Mouse (Mus musculus): ENCODE results near the gene Aff1.

Aff1 gene

DNA sequence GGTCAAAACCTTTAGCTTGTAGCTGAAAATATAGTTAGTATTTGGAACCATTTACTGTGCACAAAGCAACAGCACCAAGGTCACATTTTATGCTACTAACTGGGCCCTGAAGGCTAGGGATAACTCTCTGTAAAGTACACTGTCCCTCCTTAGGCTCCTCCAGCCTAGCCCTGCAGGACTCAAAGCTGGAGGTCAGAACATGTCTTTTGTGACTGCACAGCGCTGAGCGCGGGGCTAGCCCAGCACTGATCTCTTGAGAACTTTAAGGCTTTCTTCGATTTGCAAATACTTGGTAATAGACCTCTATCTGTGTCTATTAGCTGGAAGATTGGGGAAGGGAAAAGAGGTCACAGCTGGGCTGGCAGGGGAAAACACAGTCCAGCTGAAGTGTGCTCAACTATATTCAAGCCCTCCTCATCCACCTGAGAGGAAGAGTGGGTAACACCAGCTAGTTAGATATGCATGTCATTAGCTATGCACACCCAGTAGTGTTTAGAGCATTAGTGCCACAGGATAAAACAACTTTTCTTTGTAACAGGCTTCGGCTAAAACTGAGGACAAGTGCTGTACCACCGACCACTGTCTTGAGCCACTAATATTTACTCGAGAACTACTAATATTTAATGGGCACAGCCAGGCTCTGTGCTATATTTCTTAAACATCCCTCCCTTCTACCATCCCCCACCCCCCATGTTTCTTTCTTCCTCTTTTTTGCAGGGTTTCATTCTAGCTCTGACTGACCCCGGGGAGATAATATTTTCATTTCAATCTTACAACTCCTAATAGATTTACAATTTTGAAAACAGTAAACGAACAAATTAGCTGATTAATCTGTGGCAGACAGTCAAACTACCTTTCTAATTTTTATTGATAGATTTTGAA is 33.3 kb downstream of the Aff1 start:
- no peak for DNase-seq (ENCODE audit: low read depth, low spot score)

DNA sequence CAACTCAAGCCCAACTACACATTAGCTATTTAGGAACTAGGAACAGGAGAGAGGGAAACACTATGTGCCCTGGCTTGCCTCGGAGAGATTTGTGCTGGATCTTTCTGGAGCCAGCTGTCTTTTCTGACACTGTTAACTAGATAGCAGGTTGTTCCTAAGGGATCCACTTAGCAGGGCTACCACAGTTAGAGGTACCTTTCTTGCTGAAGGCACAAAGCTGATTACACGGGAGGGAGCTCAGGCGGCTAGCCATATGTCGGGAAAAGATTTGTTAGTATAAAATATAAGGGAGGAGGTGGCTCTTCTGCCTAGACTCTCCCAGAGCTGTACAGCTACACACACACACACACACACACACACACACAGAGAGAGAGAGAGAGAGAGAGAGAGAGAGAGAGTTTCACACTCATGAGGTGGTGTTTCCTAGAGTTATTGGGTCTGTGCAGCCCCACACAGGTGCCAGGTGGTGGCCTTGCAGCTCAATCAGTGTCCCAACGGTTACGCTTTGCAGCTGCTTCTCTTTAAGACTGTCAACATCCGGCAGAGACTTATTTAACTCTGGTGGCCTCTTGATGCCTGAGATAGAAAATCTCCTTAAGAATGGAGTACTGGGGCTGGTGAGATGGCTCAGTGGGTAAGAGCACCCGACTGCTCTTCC is 34.2 kb downstream of the Aff1 start:
- DNase-seq (ENCODE audit: low read depth, low spot score), result peak; percentile 35

DNA sequence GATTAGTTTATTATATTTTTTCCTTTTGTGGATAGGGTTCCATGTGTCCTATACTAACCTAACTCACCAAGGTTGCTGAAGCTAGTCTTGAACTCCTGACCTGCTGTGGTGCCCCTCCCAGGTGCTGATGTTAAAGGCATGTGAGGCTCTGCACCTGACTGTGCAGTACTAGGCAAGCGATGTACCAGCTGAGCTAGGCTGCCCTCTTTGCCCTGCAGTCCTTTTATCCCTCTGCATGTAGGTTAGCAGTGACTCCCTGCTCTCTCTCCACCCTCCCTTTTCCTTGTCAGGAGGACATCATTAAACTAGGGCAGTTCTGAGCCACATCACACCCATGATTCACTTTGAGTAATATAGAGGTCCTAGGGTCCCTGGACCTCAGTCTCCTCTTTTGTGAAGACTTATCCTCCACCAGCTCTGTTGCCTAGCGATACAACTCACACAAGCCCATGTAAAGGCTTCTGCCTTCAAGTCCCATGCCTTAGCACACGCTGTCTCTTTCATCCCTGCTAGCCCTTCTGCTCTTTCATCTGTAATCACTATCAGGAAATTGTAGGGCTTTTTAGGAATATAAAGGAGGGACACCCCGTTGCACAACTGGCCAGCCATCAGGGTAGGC is 35.7 kb downstream of the Aff1 start:
- no peak for DNase-seq (ENCODE audit: low read depth, low spot score)

DNA sequence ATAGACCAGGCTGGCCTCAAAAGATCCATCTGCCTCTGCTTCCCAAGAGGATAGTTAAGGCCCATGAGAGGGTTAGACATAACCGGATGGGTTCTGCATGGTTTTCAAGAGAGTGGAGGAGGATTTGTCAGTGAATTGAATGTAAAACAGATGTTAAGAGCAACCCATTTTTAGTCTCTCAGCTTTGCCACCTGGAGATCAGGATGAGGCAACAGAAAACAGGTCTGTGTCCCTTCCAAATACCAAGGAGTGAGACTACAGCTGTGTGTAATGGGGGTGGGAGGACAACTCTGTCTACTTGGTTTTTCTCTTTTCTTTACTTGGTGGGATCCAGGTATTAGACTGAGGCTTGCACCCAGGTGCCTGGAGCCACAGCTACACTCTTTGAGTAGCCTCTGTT is 37.1 kb downstream of the Aff1 start:
- no peak for DNase-seq (ENCODE audit: low read depth, low spot score)

DNA sequence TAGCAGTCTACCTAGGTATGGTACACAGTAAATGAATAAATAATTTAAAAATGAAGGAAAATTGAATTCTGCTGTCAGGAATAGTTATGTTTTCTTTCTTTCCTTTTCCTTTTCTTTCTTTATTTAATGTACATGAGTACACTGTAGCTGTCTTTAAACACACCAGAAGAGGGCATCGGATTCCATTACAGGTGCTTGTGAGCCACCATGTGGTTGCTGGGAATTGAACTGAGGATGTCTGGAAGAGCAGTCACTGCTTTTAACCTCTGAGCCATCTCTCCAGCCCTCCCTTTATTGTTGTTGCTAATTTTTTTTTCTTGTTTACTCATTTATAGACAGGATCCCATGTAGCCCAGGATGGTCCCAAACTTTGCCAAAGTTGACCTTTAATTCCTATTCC is 38.0 kb downstream of the Aff1 start:
- no peak for DNase-seq (ENCODE audit: low read depth, low spot score)

DNA sequence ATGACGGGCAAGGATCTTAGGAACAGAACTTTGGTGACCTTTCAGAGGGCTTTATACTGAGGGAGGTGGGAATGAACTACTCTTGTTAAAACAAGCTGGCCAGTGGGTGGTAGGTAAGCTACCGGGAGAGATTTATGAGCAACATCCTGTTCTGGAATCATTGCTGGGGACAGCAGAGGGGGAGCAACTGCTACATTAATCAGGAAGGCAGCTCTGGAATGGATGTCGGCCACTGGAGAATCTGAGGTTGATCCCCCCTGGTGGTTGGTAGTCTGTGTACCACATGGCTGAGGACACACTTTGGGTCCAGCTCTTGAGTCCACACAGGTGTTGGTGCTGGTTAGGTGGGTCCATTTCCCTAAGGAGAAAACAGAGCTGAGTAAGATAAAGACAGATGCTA is 38.6 kb downstream of the Aff1 start:
- DNase-seq (ENCODE audit: low read depth, low spot score), result no peak

DNA sequence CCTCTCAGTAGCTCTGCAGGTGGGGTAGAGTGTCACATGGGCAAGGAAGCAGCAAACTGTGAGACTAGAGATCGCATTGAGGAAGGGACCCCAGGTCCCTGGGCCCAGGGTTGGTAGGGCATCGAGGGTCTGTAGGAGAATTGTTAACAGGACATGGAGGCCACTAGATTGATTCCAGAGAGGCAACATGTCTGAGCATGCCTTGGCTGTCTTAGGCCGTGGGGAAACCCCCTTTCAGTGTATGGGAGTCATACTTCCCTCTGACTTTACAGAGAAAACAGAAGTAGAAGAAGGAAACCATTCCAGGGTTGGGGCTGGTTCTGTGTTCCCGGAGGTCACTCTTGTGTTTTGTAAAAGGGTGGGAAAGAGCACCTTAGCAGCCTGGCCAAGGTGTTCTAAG is 40.4 kb downstream of the Aff1 start:
- DNase-seq (ENCODE audit: low read depth, low spot score), result no peak

DNA sequence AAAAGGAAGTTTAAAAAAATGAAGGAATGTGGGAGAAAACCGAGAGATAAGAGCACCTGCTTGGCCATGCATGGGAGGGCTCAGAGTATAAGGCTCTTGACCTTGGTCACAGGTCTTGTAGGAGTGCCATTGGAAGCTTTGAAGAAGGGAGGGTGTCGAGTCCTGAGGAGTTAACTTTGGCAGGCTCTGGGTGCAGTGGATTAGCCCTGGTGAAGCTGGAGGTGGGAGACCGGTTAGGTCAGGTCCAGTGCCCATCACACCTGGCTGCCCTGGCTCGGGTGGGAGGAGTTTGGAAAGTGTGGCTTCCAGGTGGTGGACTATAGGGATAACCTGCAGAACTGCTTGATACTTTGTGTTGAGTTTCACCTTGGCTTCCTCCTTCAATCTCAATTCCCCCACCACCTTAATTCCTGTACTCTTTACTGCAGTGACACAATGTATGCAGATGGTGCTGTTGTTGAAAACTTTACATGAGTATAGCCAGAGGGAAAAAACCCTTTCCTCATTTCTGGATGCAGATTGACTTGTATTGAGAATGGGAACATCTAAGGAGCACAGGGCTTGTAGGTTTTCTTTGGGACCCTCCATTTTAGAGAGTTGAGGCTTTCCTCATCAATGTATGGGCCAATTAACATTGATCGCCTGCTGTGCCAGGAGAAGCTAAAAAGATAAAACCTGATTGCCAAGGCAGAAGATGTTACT is 43.4 kb downstream of the Aff1 start:
- no peak for DNase-seq (ENCODE audit: low read depth, low spot score)

DNA sequence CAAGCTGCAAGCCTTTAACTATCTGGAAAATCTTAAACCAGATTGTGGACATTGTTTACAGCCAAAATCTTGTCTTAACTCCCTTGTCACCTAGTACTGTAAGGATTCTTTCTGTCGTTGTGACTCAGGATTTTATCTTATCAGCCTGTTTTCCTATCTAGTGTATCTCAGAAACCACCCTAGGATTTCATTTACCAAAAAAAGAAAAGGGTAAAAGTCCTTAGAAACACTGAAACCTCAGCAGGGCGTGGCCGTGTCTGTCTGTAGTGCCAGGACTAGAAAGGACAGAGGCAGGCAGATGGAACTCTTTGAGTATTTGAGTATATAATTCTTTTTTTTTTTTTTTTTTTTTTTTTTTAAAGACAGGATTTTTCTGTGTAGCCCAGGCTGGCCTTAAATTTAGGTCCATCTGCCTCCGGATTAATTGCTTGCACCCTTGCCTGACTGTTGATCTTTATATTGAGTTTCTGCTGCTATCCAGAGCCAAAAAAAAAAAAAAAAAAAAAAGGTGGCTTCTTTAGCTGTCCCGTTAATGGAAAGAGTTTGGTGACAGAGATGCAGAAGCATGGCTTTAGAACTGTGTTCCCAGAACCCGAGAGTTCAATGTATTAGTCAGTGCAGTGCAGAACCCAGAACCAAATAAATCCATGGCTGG is 44.5 kb downstream of the Aff1 start:
- DNase-seq (ENCODE audit: low read depth, low spot score), result no peak

DNA sequence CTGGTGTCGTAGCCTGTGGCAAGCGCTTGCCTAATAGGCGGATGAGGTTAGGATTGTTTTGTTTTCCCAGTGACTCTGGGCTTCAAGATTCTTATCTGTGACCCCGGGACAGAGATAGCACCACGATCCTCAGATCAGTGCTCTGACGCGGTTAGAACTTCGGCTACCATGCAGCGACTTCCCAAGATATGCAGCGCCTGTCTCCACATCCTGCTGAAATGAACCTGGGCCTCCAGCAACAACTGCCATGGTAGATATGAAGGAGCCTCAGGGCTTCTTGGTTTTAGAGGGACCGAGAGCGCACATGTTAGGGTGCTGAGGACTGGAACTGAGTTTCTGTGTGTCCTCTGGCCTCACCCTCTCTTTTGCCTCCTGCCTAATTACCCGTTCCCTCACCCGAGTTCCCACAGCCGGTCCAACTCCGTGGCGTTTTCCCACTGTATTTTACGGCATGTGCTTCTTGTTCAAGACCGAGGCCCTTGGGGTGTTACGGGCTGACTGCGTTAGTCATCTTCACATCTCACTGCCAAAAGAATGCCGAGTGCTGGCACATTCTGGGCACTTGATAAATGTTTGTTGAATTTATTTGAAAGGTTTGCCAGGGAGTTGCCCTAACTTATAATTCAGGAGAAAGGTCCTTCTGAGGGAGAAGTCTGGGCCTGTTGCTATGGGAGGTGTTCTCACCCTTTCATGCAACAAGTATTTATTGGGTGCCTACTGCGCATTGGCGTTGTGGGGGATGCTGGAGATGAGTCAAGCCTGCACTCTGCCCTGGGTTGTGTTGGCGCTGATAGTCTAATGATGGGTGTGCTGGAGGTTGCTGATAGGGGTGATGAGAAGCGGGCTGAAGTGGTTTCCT is 45.3 kb downstream of the Aff1 start:
- no peak for DNase-seq (ENCODE audit: low read depth, low spot score)

DNA sequence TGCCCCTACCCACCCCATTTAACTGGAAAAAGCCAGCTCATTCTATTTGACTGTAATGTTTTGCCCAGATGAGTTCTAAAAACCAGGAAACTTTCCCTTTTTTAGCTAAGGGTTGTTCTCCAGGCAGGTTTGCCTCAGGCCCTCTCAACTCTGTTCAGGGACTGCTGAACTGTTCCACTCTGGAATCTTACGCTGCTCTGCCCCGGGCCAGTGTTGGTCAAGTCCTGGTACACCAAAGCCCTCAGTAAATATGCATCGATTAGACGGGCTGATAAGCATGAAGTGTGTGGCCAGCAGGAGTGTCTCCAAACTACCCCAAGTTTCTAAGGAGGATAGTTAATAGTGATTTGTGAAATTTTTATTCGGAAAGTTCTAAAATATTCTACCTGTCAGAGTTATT is 46.3 kb downstream of the Aff1 start:
- no peak for DNase-seq (ENCODE audit: low read depth, low spot score)

DNA sequence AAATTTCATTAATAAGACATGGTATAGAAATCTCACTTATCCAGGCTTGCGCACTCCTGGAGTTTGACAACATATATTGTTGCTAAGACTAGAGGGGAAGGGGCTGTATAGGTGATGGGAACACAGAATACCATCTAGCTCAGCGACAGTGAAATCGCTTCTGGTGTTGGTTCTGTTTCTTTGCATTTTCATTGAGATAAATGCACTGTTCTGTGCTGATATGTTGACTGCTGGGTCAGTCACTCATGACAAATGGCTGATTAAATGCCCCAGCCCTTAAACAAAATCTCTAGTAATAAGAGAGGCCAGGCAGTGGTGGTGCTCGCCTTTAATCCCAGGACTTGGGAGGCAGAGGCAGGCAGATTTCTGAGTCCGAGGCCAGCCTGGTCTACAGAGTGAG is 47.0 kb downstream of the Aff1 start:
- no peak for DNase-seq (ENCODE audit: low read depth, low spot score)

DNA sequence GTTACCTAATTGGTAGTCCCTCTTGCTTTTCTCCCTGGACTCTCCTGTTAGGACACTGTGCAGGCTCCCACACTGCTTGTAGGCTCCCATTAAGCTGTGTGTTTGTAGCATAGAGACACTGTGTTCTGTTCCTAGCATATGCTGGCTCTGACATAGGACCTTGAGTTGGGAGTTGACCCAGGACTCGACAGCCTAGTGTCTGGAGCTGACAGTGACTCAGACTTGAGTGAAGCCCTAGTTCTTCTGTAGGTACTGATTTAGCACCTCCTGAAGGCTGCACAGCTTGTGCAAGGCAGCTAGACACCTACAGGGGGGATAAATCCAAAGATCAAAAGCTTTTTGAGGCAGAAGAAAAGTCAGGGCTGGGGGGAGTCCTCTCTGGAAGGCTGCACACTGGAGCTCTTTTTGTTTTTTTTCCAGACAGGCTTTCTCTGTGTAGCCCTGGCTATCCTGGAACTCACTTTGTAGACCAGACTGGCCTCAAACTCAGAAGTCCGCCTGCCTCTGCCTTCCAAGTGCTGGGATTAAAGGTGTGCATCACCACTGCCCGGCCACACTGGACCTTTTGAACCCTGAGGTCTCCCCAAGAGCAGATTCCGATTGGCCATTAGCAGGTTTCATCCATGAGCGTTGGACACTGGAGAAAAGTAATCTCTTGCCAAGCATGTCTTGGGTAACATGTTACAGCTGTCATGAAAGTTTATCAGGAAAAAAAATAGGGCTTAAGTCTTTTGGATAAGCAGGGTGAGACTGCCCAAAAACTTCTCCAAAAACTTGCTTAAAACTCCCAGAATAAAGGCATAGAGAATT is 48.1 kb downstream of the Aff1 start:
- DNase-seq (ENCODE audit: low read depth, low spot score), result no peak

DNA sequence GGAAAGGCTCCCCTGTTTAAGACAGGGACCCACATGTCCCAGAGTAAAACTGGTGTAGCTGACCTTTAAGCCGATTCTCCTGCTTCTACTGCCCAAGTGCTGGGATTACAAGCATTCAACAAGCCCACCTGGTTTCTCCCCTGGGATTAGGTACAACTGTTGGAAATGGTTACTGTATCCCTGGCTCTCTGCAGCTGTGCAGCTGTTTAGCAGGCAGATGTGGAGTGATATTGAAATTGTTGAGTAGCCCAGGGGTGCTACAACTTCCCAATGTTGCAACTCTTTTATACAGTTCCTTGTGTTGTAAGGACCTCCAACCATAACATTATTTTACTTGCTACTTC is 48.7 kb downstream of the Aff1 start:
- no peak for DNase-seq (ENCODE audit: low read depth, low spot score)

DNA sequence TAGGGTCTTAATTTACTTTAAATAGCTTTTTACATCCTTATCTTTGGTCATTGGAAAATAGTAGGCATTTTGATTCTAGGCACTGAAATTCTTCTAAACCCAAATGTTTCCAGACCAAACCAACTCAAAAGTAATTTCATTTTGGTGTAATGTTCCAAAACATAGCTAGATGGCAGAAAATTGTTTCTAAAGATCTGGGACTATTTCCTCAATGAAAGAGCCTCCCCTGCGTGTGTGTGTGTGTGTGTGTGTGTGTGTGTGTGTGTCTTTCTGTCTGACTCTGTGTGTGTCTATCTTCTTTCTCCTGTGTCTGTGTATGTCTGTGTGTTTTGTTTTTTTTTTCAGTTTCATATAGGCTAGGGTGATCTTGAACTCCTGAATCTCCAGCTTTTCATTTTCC is 49.3 kb downstream of the Aff1 start:
- peak; percentile 54 for DNase-seq (ENCODE audit: low read depth, low spot score)

DNA sequence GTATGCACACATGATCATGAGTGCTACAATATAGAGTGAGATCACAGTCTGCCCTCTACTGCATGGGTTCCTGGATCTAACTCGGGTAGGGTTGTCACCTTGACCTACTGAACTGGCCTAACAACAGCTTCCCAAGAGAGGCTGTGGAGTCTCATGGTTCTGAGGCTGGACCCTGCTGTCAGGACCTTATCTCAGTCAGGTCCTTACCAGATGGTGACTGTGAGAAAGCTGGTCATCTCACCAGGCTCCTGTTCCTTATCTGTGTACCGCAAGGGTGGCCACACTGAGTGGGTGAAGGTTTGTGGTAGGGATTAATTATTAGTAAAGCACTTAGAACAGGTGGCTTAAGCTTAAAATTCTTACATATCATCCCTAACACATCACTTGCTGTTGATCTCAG is 49.8 kb downstream of the Aff1 start:
- no peak for DNase-seq (ENCODE audit: low read depth, low spot score)

DNA sequence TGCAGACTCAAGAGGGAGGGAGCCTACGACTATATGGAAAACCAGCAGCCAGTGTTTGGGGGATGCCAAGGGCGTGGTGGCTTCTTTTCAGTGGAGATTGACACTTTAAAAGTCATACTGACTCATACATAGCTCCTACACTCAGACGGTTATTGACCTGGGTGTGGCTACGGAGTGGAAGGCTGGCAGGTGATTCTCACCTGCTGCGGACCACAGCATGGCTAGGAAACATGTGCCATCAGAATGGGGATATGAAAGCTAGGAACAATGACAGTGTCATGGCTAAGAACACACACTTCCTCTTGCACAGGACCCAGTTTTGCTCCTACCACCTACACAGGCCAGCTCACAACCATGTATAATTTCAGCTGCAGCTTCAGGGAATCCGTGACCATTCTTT is 52.4 kb downstream of the Aff1 start:
- DNase-seq (ENCODE audit: low read depth, low spot score), result no peak

DNA sequence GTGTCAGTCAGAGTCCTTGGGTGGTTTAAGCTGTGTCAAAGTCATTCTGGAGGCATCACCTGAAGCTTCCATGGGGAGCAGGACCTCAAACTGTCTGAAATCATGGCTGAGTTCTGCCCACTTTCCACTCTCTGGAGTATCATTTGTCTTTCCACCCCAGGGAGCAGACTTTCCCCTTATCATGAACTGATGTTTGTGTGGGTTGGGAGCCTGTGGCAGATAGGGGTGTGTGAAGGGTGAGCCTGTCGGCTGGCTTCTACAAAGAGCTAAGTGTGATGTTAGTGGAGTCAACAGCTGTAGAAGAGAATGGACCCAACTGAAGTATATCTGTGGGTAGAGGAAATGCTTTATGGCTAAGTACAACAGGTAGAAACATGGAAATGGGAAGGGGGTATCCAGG is 53.5 kb downstream of the Aff1 start:
- DNase-seq (ENCODE audit: low read depth, low spot score), result no peak

DNA sequence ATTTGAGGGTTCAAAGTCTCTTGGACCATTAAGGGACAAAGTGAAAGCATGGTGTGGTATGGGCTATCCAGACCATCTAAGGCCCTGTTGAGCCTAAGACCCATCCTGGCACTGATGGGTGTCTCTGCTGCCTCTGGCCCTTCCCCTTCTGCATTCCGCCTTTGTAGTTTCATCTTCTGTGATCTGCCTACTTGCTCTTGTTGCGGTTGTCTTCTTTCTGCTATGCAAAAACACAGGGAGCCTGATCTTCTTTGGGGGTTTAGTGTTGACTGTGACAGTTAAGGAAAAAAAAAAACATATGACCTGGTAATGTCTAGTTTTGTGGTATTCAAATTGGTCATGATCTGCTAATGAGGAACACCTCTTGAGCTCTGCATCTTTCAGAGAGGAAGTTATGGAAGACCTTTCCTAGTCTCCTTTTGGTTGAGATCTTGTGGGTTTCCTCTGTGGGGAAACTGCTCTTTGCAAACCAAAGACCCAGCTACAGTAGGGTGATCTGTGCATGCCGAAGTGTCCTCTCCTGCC is 54.4 kb downstream of the Aff1 start:
- DNase-seq (ENCODE audit: low read depth, low spot score), result peak; percentile 43

DNA sequence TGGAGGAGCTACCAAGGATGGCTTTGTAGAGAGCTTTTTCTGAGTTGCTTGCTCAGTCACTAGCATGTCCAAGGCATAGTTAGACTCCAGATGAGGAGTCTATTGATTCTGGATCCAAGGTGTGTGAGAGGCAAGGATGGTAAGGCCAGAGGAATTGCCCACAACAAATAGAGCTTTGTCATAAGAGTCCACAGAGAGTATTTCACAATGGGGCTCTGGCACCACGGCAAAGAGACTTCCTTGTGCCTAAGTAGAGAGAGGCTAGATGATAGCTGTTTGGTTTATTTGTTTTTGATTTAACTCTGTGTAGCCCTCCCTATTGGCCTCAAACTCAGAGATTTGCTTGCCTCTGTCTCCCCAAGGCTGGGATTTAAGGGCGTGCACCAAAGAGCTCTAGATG is 54.9 kb downstream of the Aff1 start:
- DNase-seq (ENCODE audit: low read depth, low spot score), result no peak
